Mouse (Mus musculus): ENCODE data around the gene Arhgap17. TPM values are rescaled to one million over a fixed set of nuclear protein-coding genes. Genes with fewer than 3 reads are reported as not detected.

The Arhgap17 gene
- total RNA-seq, 2 experiments from 2014 or later: 23.2 to 79.4 TPM

DNA sequence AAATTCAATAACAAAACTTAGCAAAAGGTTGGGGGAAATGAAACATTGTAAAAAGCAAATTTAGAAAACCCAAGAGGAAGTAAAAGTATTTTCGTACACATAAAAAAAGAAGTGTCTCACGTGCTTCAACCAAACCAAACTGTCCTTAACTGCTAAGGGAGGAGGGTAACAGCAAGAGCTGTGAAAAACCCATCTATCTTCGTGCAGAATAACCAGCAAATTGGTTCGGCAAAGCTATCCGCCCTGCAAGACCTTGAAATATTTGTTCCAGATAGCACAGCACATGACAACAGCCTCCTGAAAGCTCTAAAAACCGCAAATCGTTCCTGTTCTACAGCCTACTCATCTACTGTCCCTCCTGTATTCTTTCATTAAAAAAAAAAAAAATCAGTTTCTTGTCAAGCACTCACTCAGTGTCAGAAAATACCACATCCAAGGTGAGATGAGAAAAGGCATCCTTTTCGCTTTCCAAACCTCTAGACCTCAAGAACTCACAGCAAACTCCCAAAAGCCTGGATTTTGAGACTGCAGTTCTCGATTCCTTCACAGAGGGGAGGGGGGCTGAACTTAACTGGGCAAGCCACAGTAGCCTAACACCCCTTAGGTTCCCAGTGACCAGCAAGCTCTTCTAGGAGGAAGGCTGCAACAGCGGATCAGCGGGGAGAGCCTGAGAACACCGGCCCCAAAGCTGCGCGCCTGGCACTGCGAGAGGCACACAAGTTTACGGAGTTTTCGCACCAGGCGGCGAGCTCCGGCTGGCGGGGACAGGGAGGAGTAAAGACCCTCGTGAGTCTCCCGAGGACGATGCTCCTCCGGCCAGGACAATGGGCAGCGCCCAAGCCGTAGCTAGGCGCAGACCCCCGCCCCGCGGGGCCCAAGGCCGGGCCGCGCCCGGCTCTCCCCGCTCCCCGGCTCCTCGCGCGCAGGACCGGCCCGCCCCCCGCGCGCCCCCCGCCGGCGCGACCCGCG lies 653 bp downstream of the Arhgap17 start:
- ATAC-seq (replicated peaks; ENCODE audit: poor library complexity): no peak

DNA sequence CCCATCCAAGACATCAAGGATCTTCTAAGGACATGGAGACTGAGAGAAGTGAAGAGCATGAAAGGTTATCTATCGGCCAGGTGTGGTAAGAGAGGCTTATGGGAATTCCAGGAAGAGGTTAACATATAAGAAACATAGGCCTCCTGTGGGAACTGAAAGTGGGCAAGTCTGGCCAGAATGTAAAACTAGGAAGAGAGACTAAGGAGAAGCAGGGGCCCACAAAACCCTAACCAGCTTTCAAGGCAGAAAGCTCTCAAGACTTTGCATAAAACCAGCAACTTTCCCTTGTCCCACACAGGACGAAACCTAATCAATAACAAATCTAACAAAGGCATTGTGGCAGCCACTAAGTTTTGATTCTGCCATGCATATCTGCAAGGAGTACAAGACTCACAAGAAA lies 1.5 kb downstream of the Arhgap17 start:
- ATAC-seq (replicated peaks; ENCODE audit: poor library complexity): no peak

DNA sequence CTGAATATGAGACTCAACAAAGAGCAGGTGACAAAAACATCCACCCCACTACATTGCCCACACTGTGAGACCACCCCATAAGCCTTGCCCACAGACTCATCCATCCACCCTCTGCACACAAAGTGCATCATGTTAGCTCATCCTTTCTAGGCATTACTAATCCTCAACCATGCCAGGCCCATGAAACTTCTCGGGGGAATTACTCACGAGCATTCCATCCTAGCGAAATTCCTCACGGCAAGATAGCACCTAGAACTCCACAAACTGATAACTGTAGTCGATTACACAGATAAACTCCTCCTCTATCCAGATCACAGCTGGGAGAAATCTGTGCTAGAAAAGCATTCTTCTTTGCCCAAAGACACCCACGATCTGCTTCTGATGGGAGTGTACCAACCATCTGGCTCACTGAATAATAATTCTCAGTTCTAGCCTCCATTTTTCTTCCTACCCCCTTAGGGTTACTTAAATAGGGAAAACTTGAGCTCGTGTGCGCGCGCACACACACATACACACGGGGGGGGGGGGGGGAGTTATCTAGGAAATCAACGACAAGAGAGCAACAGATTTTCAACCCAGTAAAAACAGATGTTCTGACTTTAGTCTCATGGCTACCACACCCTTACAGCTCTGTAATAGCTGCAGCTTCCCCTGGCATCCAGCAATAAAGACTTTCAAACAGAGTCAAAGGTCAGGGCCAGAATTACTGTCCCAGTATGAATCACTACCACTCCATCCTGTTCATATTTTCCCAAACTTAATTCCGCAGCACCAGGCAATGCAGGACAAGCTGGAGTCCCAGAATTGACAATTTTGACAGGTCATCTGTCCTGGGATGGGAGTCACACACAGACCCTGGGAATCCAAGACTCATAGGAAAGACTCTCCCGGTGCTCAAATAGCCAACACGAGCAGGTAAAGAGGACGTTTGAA lies 2.2 kb downstream of the Arhgap17 start:
- ATAC-seq (replicated peaks; ENCODE audit: poor library complexity): no peak

DNA sequence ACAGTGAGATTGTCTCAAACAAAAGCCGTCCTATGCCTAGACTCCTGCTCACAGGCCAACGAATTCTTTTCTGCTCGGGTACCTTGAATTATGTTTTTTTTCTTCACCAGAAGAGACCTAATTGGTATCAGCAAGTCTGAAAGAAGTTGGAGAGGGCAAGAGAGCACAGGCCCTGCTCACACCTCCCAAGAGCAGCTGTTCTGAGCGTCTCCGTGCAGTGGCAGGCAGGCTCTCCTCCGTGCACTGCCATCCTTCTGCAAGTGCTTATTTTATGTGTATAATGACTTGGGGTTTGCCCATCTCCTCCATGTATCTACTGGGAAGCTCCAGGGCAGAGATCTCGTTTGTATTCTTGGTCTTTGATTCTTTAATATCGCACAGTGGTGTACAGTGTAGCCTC lies 2.9 kb downstream of the Arhgap17 start:
- ATAC-seq (replicated peaks; ENCODE audit: poor library complexity): no peak

DNA sequence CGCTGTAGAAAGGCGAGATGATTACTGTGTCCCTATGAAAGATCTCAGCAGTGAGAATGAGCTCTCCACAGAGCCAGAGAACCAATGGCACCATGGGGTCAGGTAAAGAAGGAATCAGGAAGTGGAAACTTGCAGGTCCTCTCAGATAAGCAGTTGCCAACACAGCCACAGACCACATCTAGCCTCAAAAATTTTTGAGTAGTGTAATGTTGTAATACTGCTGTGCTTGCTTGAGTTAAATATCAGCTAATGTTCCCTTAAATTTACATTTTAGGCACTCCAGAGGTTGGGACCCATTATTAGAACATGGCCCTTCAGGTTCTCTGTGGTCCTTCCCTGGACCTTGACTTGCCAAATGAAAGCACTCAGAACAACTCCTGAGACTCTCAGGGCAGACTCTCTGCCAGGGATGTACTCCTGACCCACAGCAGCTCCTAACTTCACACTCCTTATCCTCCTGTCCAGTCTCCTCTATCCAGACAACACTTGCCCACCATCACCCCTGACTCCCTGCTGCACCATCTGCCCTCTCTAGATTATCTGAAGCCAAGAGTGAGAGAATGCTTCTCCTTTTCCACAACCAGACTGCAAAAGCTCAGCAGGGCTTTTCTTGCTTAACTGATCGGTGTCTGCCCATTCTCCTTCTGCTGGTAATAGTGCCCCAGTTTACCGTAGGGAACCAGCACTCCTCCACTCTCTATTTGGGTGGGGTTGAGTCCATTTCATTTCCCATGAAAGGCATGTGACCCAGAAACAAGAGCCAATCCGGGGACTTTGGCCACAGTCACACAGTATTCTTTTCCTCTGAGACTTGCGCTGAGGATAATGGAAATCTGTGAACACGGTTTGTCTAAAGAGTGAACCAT lies 3.6 kb downstream of the Arhgap17 start:
- peak; percentile 49 for ATAC-seq (replicated peaks; ENCODE audit: poor library complexity)

DNA sequence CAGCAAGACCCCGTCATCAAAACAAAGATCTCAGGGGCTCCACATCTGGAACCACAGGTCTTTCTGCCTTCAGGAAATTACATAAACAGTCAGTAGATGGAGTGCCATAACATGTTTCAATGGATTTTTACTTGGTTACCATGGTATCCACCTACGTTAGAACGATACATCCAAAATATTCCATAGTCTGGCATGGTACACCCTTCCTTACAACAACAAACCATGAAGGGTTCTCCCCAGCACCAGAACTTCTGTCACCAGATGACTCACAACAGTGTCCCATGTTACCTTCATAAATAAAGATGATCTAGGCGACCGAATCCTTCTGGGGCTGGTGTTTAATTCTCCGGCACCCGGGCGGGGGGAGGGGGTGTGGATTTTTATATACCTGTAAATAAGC lies 5.7 kb downstream of the Arhgap17 start:
- no peak for ATAC-seq (replicated peaks; ENCODE audit: poor library complexity)

DNA sequence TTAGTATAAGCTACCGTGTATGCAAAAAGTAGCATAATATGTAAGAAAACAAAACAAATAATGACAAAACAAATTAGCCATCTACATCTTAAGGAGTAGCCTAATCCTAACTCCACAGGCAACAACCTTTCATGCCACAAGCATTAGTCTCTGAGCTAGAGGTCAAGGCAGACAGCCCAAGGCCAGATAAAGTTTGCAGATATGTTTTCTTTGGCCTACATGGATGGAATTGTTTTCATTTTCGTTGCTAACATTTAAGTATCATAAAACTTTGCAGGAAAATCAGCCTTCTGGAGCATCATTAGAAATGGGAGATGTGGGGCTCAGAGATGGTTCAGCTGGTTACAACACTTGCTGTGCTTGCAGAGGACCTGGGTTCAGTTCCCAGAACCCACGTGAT lies 6.9 kb downstream of the Arhgap17 start:
- ATAC-seq (replicated peaks; ENCODE audit: poor library complexity): no peak

DNA sequence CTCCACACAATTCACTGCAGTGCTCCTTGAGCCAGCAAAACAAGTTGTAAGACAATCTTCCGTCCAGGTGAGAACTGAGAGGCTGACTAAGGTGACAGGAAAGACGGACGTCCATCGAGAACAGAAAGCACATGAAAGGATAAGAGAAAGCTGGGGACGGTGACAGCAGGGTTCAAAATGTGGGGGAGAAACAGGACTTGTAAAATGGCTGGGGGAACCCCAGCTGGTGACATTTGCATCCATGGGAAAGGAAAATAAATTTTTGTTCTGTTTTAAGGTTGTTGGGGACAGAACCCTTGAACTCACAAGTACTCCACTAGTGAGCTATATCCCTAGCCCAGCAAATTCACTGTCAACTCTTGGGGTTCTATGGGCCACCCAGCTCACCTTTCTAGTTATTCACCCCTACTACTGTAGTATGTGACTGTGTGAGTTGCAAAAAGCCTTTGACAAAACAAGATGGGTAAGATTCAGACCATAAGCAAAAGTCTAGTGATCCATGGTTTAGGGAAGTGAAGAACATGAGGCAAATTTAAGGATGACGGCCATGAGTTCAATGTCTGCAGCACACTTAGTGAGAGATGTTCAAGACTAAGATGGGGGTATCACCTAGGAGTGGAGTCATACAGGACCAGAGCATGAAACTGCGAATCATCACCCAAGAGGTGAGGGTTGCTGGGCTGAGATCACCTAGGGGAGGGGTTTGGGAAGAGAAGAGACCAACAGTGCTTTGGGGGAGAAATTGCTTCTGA lies 8.3 kb downstream of the Arhgap17 start:
- no peak for ATAC-seq (replicated peaks; ENCODE audit: poor library complexity)

DNA sequence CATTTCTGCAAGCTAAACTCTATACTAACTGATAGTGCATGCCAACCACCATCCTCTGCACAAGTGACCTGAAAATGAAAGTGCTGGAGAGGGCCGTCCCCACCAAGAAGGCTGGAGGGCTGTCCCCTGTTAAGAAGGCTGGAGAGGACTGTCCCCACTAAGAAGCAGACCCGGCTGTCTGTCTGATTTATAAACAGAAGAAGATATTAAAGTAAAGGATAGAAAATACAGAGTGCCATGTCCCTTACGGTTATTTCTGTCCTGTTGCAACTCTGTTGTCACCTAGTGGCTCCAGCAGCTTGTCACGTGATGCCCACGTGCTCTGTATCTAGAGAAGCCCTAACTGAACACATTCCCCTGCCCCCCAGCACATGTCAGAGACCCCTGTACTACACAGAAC lies 9.5 kb downstream of the Arhgap17 start:
- peak; percentile 25; the same call in 1 of the 2 replicates for ATAC-seq (replicated peaks; ENCODE audit: poor library complexity)

DNA sequence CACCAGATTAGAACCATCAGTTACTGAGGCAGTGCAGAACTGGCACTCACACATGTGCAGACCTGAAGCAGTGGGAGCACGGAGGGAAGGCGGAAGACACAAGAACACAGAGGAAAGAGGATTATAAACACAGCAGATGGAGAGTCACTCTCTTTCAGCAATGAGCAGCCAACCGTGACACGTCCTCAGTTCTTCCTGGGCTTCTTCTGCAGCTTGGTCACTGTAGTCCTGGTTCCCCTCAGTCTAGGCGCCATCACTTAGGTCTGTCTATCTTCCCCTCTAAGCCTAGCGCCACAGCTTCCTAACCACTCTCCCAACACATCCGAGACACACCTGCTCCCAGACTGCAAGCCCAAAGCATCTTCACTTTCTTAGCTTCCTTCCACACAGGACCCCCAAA lies 10.6 kb downstream of the Arhgap17 start:
- no peak for ATAC-seq (replicated peaks; ENCODE audit: poor library complexity)

DNA sequence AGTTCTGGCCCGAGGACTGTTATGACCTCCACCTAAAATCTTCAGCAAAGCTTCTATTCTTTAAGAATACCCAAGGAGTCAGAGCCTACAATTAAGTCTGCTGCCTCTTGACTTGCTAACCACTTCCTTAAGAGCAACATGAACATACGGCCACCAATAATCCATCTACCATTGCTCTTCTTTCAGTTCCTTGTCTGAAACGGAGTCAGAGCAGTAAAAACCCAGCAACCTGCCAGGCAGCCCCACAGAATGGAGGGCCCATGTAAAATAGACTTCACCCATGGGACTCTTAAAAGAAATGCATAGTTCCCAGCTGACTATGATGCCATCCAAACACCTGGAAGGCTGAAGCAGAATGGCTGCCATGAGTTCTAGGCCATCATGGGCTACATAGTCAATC lies 13.6 kb downstream of the Arhgap17 start:
- ATAC-seq (replicated peaks; ENCODE audit: poor library complexity): peak; percentile 45

DNA sequence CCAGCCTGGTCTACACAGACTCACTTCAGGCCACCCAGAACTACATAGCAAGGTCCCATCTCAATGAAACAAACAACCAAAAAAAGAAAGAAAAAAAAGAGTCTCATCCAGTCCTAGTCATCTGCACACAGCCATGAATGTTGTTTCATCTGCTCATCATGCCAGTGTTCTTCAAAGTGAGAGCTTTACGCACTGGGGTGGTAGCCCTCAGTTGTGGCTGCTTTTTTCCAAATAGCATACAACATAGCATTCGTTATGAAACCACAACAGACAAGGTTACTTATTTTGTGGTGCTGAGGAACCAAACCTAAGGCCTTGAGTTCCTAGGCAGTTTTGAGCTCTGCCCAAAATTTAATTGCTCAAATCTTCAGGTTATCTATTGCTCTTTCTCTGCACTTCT lies 14.9 kb downstream of the Arhgap17 start:
- ATAC-seq (replicated peaks; ENCODE audit: poor library complexity): no peak

DNA sequence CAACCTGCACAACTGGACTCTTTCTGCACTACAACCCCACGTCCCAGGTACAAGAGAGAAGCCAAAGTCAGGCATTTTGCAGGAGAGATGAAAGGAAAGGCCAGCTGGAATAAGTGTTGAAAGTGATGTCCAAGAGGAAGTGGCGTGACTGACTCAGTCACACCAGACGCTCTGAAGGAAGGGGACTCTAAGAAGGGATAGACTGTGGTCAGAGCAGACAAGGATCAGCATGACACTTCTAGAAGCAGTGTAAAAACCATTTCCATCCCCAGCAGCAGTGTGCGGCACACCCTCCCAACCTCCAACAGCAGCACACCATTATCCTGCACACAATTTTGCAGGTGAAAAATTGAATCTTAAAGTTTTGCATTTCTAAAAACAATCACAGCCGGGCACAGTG lies 15.3 kb downstream of the Arhgap17 start:
- peak; percentile 49; the same call in 1 of the 2 replicates for ATAC-seq (replicated peaks; ENCODE audit: poor library complexity)

DNA sequence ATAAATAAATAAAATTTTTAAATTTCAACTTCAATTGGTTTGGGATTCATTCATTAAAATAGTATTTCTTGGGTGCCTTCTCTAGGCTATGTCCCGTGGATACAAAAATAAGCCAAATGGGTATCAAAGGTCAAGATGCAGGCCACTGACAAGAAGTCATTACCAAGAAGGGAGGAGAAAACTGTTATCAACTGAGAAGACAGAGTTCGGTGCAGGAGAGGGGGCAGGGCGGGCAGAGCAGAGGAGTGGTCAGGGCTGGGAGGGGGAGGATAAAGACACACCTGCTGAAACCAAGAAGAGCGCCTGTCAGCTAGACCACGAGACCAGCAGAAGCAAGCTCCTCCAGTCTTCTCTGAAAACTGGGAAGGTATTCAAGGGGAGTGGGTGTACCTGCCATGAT lies 15.8 kb downstream of the Arhgap17 start:
- peak; percentile 43 for ATAC-seq (replicated peaks; ENCODE audit: poor library complexity)

DNA sequence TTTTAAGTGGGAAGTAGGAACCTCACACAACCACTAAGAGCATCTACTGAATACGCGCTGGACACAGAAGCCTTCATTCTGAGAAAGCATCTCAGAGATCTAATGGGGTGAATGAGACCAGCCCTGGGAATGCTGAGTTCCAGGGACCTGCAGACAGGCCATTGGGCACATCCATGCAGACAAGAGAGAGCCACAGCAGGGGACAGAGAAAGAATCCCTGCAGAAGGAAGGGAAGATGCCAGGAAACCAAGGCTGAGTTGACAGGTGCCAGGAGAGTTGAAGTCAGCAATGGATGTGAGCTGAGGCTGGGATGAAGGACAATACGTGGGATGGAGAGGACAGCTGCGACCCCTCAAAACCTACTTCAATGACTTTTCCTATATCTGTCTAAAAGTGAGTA lies 16.6 kb downstream of the Arhgap17 start:
- no peak for ATAC-seq (replicated peaks; ENCODE audit: poor library complexity)

DNA sequence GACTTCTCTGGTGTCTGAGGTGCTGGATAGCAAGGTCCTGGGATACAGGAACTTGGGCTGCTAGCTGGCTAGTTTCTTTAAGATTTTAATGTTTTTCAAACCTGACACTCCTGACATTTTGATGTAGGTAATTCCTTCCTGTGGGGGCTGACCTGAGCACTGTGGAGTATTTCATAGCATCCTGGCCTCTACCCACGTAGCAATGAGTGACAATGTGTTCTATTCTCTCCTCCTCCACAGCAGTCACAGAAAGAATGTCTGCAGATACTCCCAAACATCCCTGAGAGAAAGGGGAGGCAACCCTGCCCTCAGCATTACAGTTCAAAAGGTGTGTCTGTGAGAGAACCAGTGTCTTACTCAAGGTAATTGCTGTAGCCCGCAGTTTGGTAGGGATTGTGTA lies 19.5 kb downstream of the Arhgap17 start:
- no peak for ATAC-seq (replicated peaks; ENCODE audit: poor library complexity)

DNA sequence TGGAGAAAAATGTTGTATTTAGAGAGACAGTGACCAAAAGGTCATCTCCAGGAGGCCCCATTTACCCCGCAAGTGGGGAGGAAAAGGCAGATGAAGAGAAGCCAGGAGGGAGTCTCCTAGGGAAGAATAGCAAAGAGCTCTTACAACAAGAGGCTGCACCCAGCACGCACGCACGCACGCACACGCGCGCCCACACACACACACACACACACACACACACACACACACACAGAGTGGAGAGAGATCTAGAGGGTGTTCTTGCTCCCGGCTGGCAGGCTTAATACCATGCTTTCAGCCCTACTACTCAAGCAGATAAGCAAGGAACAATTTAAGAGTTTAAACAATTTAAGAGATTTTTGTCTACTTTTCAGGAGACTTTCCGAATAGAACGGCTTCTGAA lies 19.9 kb downstream of the Arhgap17 start:
- ATAC-seq (replicated peaks; ENCODE audit: poor library complexity): no peak

DNA sequence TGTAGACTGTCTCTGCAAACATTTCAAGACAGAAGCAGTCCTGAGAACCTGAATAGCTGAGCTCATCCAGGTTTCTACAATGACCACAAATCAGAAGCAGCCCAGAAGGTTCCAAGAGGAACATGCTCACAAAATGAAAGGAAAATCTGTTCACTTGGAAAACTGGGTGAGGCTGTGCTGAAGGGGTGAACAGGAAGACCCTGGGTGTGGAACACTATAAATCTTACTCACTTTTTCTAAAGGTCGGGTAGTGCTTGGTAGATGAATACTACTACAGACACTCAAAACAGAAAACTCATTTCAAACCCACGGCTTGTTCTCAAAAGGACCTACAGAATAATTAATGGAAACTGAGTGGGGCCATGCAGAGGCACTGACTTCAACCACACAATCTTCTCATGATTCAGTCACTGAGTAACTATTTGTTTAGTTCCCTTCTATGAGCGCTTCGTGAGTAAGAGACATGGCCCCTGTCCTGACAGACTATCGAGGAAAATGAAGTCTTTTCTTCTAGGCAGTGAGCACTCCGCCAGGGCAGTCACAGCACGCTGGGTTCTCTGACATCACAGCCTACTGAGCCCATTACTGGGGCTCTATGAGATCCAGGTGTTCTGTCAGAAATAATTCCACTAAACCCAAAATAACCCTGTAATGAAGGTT lies 23.0 kb downstream of the Arhgap17 start:
- no peak for ATAC-seq (replicated peaks; ENCODE audit: poor library complexity)

DNA sequence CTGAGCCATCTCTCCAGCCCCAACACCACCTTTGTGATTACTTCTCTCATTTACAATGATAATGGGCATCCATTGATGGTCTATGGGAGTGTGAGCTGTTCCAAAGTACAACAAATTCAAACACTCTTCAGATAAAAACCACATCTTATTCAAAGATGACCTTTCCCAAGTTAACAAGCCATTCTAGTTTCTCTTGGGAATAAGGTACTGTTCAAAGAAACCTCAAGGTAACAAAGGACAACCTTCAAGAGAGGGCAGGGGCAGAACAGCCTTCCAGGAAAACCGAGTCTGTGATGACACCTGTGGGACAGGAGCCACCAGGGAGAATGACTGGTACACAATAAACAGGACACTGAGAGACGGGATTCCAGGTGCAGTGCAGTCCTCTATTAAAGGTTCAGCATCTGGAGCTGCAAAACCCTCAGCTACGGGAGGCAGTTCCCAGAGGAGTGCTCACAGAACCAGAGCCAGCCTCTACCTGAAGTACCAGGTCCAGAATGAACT lies 24.6 kb downstream of the Arhgap17 start:
- no peak for ATAC-seq (replicated peaks; ENCODE audit: poor library complexity)

All from megakaryocyte progenitor cell, adult 5-6 weeks (primary cell).